Mouse (Mus musculus) frontal cortex, adult 2 months (tissue): ENCODE measurements around the gene Grk1. TPM values are rescaled to one million over a fixed set of nuclear protein-coding genes. Genes with fewer than 3 reads are reported as not detected.

ENCODE experiments used
- DNase-seq, 2 experiments: peaks; one replicate each; pipeline ENCODE4 v3.0.0; 2022; ENCODE audit warnings: low spot score in 1 of 2; ENCODE audit errors: extremely low spot score in 1 of 2
- polyA plus RNA-seq: library from polyadenylated mRNA; depleted of rRNA; stranded (reverse); fragments of >200 nt; gene quantifications from 2 replicates; pipeline ENCODE4 v1.2.3, GENCODE M21; 2012

Grk1 gene
- polyA plus RNA-seq, 1 experiment: under 0.01 TPM

DNA sequence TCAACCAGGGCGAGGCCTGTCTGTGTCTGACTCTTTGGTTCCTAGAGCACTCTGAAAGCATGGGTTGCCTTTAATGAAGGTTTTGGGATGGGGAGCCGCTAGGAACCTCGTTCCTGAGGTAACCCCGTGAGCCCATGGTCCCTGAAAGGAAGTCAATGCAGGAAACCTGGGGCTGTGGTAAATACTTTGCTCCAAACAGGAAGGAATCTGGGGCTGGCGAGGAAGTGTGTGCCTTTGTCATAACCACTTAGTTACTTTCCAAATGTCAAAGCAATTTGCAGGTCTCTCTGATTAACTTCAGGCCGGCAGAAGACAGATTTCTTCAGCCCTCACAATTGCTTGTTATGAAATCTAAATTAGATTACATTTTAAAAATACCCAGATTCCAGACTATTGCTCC is 22.5 kb downstream of the Grk1 start:
- no peak for DNase-seq

DNA sequence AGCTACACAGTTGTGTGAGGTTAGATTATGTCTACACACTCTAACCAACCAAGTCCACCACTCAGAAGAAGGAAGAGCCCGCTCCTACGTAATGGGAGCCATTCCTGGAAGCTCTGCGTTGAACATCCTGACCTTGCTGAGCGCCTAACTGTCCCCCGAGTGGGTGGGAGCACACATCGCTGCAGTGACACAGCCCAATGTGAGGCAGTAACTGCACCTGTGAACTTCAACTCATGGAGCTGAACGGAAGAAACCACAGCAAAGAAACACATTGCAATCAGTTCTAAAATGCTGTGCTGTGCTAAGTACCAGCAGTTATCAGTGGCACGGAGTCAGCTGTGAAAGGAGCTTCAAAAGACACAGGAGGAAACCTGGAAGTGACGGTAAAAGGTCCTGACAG is 23.3 kb downstream of the Grk1 start:
- DNase-seq: no peak

DNA sequence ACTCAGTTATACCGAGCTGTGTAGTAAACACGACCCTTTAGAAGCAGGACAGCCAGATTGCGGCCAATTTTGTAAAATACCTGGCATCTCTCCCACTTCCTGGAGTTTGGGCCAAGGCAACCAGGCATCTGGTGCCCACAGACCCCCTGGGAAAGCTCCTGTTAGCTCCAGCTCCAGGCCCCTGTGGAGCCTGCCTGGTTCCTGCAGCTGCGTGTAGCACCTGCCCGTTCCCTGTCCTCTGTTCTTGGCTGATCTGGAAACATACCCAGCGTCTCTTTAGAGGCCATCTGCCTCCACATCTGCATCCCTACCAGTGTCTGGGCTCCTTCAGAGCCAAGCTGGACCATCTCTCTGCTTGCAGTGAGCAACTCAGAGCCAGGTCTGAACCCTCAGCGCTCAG is 25.5 kb downstream of the Grk1 start:
- no peak for DNase-seq

DNA sequence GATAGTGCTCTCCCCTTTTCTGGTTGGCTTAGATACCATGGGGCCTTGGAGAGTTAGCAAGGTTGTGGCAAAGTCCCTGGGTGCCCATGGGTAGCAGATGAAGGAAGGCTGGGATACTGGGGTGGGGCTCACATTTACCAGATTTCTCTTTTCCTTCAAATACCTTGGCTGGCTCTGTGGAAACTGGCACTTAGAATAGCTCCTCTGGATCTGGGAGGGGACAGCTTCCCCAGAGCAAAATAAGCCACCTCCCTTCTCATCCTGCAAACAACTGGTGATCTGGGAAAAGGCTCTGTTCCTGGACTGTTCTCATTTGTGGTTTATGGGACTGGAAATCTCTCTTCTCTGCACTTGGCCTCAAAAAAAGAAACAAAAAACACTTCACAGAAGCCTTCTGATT is 26.0 kb downstream of the Grk1 start:
- no peak for DNase-seq

DNA sequence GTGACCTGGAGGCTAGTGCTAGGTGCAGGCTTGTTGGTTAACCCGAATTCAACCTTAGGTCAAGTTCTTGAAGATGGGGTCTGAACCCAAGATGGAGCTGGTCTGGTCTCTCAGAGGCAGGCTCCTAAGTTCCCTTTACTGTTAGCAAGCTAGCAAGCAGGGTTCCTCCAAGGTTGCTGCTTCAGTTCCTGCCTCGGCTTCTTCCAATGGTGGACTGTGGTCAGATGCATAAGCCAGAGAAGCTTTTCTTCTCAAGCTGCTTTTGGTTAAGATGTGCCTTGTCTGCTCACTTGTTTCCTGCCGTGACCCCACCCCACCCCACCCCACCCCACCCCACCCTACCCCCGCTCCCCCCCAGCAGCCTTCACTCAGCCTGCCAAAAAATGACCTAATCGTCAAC is 28.2 kb downstream of the Grk1 start:
- no peak for DNase-seq

DNA sequence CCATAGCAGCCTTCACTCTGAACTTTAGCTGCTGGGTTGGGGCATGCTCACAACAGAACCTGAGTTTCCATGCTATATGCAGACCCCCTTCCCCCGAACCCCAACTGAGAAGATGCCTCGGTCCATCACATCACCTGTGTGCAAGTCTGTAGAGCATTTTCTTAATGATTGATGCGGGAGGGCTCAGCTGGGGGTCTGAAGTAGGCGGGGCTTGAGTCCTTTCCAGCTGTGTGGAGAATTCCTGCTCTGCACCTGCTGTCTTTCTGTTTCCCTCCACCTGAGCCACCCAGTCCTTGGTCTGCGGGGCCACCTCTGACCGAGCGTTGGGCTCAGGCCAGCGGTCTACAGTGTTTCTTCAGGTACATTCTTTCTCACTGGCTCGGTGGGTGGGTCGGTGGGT is 30.0 kb downstream of the Grk1 start, which contains the start of gene Tmem255b:
Gene Tmem255b (plus strand): TSS at position 301 of the 400 bp plus-strand sequence.
- no peak for DNase-seq

DNA sequence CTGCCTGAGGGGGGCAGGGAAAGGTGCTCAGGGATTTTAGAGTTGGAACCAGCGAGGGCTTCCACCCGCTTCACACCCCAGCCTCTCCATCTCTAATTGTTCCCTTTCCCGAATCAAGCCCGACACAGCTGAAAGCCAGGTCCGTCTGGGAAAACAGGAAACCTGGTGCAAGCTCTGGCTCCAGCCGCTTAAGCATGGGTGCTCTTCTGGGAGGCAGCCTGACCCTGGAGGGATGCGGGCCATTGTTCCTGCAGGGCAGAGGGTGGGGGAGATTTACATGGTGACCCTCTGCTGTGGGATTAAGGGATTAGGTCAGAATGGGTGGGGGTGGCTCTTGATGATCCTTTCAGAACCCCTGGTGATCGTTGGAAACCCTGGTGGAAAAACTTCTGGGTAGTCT is 31.2 kb downstream of the Grk1 start:
- no peak for DNase-seq

DNA sequence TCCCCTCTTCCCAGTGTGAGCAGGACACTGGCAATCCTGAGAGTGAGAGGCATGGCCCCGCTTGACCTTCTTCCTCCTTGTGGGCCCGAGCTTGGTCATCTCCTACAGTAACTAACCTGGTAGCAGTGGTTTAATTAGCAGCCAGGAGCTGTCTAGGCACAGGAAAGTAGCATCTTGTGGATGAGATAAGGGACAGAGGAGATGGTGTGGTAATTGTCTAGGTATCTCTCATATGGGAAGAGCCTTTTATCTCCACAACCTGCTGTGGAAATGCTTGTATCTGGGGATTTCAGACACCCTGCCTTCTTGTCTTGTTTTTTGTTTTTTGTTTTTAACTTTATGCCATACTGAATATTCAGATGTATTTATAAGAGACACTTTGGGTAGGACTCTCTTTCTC is 32.6 kb downstream of the Grk1 start:
- no peak for DNase-seq

DNA sequence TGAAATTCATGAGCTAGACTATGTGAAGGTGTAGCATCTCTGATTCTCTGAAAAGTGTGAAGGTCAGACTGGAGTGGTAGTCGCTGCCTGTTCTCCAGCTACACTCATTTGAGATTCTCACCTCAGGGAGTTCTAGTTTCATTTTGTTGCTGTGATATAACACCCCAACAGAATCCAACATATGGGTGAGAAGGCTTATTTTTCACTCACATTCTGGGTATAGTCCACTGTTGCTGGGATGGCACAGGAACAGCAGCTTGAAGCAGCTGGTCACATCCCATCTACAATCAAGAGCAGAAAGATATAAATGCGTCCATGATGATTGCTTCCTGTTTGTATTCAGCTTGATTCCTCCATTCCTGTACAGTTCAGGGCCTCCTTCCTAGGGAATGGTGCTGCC is 37.3 kb downstream of the Grk1 start:
- DNase-seq: no peak

DNA sequence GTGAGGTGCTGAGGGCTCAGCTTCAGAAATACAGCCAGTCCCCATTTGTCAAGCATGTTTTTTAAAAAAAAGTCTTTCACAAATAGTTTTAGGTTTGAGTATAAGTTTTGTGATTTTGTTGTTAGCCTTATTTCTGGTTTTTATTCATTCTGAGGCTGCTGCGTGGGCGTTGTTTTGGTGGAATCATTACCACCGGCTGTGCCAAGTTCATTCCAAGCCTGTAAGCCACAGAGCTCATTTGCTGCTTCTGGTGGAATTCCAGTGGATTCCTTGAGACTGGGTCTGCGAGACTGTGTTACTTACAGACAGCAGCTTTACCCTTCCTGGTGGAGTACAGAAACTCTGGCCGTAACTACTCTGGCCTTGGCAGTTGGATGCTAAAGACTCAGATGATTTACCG is 41.6 kb downstream of the Grk1 start:
- peak in 1 of 2 experiments; percentile 18 for DNase-seq

DNA sequence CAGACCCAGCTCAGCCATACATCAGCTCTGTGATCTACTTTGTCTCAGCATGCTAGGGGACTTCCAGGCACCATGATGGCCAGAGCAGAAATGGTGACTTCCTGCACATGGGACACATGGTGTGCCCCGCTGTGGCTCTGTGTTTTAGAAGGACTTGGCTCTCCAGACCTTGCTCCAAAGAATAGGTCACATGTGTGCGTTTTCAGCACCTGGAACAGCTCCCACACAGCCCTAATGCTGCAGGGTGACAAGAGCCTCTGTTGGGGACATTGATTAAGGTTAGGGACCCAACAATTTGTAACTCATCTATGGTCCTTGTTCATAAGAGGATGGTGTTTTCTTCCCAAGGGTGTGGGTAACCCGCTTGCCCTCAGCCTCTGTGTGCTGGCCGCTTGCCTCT is 43.3 kb downstream of the Grk1 start:
- no peak for DNase-seq

DNA sequence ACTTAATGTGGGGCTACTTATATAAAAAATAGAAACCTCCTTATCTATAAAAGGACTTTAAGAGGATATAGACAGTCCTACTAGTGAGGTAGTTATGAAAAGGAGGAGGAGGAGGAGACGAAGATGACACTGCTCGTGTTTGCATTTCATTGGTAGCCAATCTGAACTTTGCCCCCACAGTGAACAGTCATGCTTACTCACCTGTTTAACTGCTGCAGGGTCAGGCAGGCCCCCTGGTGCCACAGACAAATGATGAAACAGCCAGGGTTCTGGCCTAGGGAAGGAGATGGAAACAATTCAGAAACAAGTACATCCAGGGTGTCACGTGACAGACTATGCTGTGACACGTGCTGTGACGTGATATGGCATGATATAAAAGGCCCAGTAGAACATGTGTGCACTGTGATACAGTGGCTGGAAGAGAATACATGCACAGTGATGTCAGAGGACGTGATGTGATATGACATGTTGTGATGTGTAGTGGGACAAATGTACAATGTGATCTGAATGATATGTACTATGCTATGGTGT is 46.9 kb downstream of the Grk1 start:
- DNase-seq: no peak

DNA sequence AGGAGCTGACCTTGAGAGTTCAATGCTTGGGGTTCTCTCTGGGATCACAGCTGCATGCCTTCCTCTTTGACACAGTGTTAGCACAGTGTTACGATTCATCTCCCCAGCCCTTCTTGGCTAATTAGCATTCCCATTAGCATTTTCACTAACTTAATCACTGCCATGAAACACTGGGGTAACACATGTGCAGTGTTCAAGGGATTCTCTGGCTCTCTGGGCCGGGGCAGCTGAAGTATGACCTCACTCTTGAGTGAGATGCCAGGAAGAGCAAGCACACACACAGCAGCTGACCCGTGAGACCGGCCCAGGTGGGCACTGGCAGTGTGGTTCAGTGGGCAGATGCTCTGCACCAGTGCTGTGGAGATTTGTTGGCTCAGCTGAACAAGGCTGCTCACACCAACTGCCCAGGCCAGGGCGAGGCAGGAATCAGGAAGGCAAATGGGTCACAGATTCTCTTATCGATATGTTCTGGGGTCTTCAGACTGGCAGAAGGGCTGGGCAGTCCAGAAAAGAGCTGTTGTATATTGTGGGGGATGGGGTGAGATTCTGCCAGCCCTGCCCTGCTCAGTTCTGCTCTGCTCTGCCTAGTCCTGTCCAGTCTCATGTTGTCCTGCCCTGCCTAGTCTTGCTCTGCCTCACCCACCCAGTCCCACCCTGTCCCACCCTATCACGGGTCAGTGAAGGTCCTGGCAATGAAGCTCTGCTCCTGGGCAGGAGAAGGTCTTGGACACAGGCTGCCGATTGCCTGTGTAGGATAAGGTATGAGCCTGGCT is 49.6 kb downstream of the Grk1 start:
- peak in 1 of 2 experiments; percentile 22 for DNase-seq

DNA sequence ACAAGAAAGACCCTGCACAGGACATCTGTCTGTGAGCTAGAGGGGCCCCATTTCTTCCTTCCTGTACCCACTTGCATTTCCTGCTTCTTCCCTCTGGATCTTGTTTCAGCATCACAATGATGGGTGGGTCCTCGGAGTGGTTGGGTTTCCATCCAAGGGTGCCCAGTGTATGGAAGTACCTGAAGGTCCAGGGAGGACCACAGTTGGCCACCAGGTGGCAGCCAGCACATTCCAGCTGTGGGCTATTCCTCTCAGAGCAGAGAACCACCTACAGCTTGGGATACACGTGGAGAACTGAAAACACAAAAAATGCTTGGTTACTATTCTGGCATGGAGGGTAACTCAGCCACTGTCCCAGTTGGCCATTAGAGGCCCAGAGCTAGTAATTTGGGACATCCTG is 50.4 kb downstream of the Grk1 start:
- DNase-seq: peak in 1 of 2 experiments; percentile 68

DNA sequence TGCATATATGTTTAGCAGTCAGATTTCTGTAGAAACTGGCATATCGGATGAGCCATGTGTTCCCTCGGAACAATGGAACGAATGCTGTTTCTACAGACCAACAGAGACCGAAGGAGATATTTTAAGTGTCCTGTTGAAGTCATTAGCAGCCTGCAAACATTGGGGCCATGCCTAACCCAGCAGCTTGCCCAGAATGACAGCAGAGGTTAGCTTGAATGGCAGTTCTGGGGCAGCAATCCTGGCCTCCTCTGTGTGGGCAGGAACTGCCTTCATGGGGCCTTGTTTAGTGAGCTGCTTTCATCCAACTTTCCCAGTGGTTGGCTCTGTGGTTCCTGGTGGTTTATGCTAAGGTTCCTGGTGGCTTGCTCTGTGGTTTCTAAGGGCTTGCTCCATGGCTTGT is 54.5 kb downstream of the Grk1 start:
- DNase-seq: no peak

DNA sequence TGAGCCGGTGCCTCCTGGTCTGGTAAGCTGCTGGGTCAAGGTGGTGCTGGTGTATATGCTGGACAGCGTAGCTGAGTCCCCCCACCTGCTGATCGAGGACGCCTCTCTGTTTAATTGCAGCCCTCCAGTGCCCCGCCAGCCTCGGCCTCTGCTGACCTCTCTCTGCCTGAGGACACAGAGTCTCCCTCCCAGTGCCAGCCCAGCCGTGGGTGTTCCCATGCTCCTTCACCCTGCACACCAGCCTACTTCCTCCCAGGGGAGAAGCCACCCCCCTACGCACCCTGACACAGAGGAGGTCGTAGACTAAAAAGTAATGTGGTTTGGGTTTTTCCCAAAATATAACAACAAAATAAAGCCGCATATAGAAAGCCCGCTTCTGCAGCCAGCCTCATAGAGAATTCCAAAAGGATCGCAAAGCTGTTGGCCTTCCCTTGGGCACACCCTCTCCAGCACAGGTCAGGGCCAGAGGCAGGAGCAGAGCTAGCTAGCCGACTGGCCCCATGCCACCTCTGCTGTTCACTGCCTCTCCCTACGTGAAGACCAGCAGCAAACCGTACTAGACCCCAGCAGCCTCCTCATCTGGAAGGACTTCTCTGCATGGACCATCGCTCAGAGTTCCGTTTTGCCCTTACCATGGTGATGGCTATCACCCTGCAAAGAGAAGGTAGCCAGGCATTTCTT is 56.3 kb downstream of the Grk1 start:
- DNase-seq: no peak

DNA sequence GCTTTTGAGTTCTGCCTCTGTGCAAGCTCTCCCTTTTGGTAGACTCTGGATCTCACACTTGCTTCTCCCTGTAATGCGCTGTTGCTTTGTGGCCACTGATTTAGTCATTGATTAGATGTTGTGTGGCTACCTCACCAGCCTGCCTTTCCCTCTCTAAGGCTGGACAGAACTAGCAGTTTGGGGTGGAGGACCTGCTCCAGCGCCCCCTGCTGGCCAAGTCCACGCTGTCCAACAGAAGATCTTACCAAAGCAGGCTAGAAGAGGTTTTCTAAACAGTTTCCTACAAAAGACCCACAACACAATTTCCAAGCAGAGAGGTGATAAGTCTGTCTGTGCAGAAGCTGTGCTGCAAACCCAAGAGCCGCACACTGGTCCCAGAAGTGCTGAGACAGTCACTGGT is 57.0 kb downstream of the Grk1 start:
- peak in 1 of 2 experiments; percentile 89 for DNase-seq

DNA sequence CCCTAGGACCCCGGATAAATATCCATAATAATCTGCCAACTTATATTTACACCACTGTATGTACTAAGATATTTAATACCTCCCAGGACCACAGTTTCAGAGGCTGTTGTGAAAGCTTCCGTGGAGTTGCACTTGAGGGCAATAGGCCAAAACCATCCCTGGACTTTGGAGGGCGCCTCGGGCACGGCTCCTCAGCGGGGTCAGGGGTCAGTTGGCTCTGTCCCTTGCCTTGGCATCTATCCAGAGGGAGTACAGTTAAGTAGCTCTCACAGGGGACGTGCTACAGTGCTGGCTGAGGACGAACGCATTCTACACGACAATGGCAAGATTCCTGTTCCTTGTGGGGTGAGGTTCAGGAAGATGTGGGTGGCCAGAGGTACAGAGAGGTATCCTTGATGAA is 57.5 kb downstream of the Grk1 start:
- DNase-seq: no peak

DNA sequence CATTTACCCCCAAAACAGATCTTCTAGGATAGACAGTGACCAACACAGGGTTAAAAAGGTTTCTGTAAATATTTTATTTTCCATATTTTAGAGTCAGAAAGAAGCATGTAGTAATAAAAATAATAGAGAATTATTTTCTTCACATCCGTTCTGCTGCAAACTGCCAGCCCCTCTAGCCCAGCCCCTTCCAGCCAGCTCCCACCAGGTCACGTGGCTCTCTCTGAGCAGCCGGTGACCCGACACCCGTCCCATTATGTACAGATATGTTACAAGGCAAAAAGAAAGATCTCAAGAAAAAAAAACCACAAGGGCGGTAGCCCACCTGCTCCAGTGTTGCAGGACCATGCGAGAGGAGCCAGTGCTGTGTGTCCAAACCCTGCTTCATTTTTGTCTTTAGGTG is 60.4 kb downstream of the Grk1 start:
- no peak for DNase-seq

DNA sequence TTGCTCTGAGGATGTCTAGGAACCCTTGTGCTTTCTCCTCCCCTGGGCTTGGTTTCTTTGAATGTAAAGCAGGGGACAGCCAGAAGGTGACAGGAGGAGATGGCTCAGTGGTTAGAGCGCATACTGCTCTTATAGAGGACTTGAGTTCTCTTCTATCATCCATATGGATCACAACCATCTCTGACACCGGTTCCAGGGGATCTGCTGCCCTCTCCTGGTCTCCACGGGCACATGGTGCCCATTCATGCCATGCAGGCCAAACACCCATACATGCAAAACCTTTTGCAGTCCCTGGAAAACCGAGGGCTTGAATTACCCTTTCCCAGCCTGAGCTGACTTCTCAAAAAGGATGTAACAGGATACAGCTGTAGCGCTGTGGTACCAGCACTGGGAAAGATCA is 62.1 kb downstream of the Grk1 start:
- peak in 1 of 2 experiments; percentile 62 for DNase-seq

DNA sequence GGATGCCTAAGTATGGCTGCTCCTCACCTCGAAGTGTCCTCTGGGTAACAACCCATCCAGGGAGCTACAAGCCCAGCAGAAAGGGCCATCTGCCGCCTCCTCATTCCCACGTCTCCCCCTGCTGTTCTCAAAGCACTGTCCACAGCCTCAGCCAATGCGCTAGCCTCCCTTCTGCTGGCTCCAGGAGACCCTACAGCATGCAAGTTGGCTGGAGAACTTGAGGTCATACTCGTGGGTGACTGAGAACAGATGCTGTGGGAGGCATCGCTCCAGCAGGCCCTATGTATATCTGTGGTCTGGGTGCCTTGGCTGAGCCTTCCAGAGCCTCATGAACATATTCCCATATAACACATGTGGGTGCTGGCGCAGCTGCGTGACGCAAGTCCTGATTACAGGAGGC is 63.9 kb downstream of the Grk1 start:
- DNase-seq: peak in 1 of 2 experiments; percentile 46

DNA sequence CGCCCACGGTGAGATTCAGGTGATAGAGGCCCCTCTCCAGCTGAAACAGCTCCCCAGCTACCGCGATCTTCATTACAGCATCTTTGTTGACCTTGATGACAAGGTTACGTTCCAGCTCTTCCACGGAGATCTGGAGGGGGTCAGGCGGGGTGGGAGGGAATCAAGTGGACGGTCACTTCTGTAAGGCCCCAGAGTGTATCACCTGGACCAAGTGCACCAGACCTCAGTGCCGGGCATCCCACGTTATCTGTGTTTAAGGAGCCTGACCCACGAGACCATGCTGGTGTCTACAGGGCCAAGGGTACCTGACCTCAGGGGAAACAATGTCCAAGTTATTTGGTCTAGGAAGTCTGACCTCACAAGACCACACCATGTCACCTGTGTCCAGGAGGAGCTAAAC is 66.6 kb downstream of the Grk1 start:
- DNase-seq: no peak
